In the genomic region with DNA sequence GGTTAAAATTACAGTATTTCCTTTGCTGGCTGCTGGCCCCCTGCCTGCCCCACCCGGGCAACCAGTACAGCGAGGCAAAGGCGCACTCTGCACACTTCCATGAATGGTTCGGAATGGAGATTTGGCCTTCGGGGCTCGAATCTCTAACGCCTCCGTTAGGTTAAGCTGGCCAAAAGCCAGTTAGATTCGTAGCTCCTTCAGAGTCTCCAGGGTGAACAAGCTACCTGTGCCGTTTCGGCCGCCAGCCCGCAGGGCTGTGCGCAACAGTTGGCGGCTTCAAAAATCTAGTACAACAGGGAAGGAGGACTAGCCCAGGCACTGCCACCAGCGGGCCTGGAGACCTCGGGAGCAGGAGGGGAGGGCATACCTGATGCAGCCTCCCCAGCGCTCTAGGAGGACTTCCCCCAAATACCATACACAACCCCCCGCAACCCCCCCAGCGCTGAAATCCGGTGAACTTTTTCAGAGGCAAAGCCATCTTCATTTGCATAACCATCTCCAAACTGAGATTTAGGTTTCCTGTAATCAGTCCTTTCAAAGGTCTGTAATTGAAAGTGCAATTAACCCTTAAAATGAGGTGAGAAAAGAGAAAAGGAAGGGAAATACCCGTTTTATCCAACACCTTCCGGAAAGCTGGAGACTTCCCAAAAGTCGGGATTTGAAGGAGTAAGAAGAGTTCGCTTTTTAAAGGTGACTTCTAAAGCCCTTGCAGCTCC, we compare ENCODE assay signal across 8 mouse cellular contexts. TPM values are rescaled to one million over a fixed set of nuclear protein-coding genes. Genes with fewer than 3 reads are reported as not detected.
DNase-seq lines count a peak whose midpoint lies in the region; ATAC-seq and TF ChIP-seq lines count a peak whose summit lies in the region.

No protein-coding gene starts in this region.

- WGBS in kidney, postnatal 0 days = 23% methylated on average over 25 of the region's 25 CpGs
- 29% methylated on average over 25 of the region's 25 CpGs for WGBS in midbrain, embryonic 12.5 days

- H3K4me1 ChIP-seq in kidney, postnatal 0 days (replicated peaks; ENCODE audit: insufficient read depth, low read length) = no peaks in the 10 kb centered on the region
- H3K4me1 ChIP-seq in midbrain, embryonic 12.5 days = peaks cover 7% of the 10 kb centered on the region; the same call in 1 of the 2 replicates

- peak; percentile 49 for DNase-seq in ES-CJ7 (ENCODE audit: low read depth, low spot score)
- DNase-seq in ZHBTc4 (ENCODE audit: low read depth, low spot score) = peak; percentile 62
- DNase-seq in gastrocnemius, postnatal 10 days = peak; percentile 34
- DNase-seq in kidney, postnatal 0 days (ENCODE audit: low spot score) = no peak
- no peak for DNase-seq in T-cell, adult 2 months (ENCODE audit: low spot score)
- no peak for DNase-seq in thymus, postnatal 14 days
- no peak for DNase-seq in ovary, postnatal 14 days (ENCODE audit: low spot score)

- no peak for TF ChIP-seq CTCF in kidney, postnatal 0 days (IDR thresholded peaks at IDR 0.05; ENCODE audit: low read depth)

- no peak for ATAC-seq in kidney, postnatal 0 days (replicated peaks; ENCODE audit: low FRiP score, low read depth)
- no peak for ATAC-seq in midbrain, embryonic 12.5 days (ENCODE audit: low FRiP score, low read depth)

- no peaks in the 10 kb centered on the region for H3K27me3 ChIP-seq in kidney, postnatal 0 days (ENCODE audit: insufficient read depth, low read length)
- H3K27me3 ChIP-seq in midbrain, embryonic 12.5 days = peaks cover 23% of the 10 kb centered on the region

- peak overlapping the region; percentile 69 for H3K4me2 ChIP-seq in kidney, postnatal 0 days (ENCODE audit: low read length)
- H3K4me2 ChIP-seq in midbrain, embryonic 12.5 days (replicated peaks) = peak overlapping the region; percentile 69

- H3K9me3 ChIP-seq in kidney, postnatal 0 days (replicated peaks; ENCODE audit: low read length) = no peaks in the 10 kb centered on the region
- no peaks in the 10 kb centered on the region for H3K9me3 ChIP-seq in midbrain, embryonic 12.5 days

- H3K27ac ChIP-seq in kidney, postnatal 0 days = peak overlapping the region; percentile 71; the same call in 1 of the 2 replicates
- no peak overlapping the region for H3K27ac ChIP-seq in midbrain, embryonic 12.5 days (replicated peaks)

- peak overlapping the region; percentile 54 for H3K4me3 ChIP-seq in kidney, postnatal 0 days (replicated peaks; ENCODE audit: low read depth, low read length)
- H3K4me3 ChIP-seq in midbrain, embryonic 12.5 days = peak overlapping the region; percentile 51

- H3K9ac ChIP-seq in kidney, postnatal 0 days (ENCODE audit: low read depth, low read length) = peak overlapping the region; percentile 67; the same call in 1 of the 2 replicates
- peak overlapping the region; percentile 62; the same call in 1 of the 2 replicates for H3K9ac ChIP-seq in midbrain, embryonic 12.5 days (replicated peaks)

- no peaks in the 10 kb centered on the region for H3K36me3 ChIP-seq in kidney, postnatal 0 days (ENCODE audit: insufficient read depth, low read length)
- no peaks in the 10 kb centered on the region for H3K36me3 ChIP-seq in midbrain, embryonic 12.5 days

RNA-seq across cellular contexts. Expression of gene Gpc4, which starts 1.5 kb away (rescaled TPM):
- total RNA-seq in gastrocnemius, postnatal 10 days (2021) = 100 to 1,000 TPM; 124 to 131 TPM
- polyA plus RNA-seq in kidney, postnatal 0 days (2015; fragmentation: Nextera tagmentation; extraction: Ambion mirVana) = 119 and 141 TPM in 2 replicates
- polyA plus RNA-seq in midbrain, embryonic 12.5 days (2016; fragmentation: Nextera tagmentation; extraction: Ambion mirVana) = 20.2 and 25.0 TPM in 2 replicates

Comparison
In these comparisons a context has a peak if more than half of its experiments do, and no peak if none do; other contexts are left out.
1. DNase-seq: peak in ES-CJ7 (single experiment), ZHBTc4 (single experiment) and gastrocnemius, postnatal 10 days (single experiment); none in kidney, postnatal 0 days (single experiment), T-cell, adult 2 months (single experiment), thymus, postnatal 14 days (single experiment) and ovary, postnatal 14 days (single experiment).